Mouse (Mus musculus) ES-Bruce4 (cell line): ENCODE data around the gene Dennd5a.
"Not testable (repeated sequence)": the region's sequence is repeated elsewhere in the genome, so short reads cannot be mapped to it uniquely, and the experiment has no call there.

Experiments used
- CTCF ChIP-seq: IDR thresholded peaks from one replicate; pipeline ENCODE4 v1.8.1; 2011; ENCODE audit warnings: low read depth, low read length
- EP300 ChIP-seq: IDR thresholded peaks from 2 replicates; pipeline ENCODE4 v1.6.1; 2011; ENCODE audit warnings: low read depth, low read length; ENCODE audit not compliant: insufficient read depth
- POLR2A ChIP-seq: IDR thresholded peaks from one replicate; pipeline ENCODE4 v1.8.1; 2011; ENCODE audit warnings: low read length; ENCODE audit not compliant: insufficient read depth

GRCm38 (mm10) chr7:109986775-109987174 is 26.5 kb upstream of the Dennd5a start, which contains the start of gene Tmem41b:
- not testable (repeated sequence) for TF ChIP-seq POLR2A, CTCF, EP300
